Mouse (Mus musculus) liver, embryonic 14.5 days (tissue): ENCODE measurements around the gene Gstm6. TPM values are rescaled to one million over a fixed set of nuclear protein-coding genes. Genes with fewer than 3 reads are reported as not detected.

Experiments
- ATAC-seq: fragments of 200-750 bp; cut with Nextera tagmentation; 2 replicates; pipeline ENCODE4 v1.8.0; 2017; ENCODE audit warnings: moderate number of reproducible peaks, mild to moderate bottlenecking, moderate library complexity; ENCODE audit not compliant: insufficient read depth
- DNase-seq, 3 experiments: peaks; one replicate each; pipeline ENCODE4 v3.0.0-alpha.2; 2012 to 2013; ENCODE audit warnings: low read depth in 3 of 3, low spot score in 3 of 3
- H3K27ac ChIP-seq: fragments of 300-500 bp; sonication (generic); 2 replicates; pipeline ENCODE4 v1.5.1; 2014; ENCODE audit warnings: moderate library complexity, mild to moderate bottlenecking, control low read depth, inconsistent platforms
- H3K27me3 ChIP-seq: fragments of 300-500 bp; sonication (generic); 2 replicates; pipeline ENCODE4 v1.6.1; 2014; ENCODE audit warnings: mild to moderate bottlenecking, low read length, moderate library complexity; ENCODE audit not compliant: control insufficient read depth, insufficient read depth
- H3K36me3 ChIP-seq: fragments of 300-500 bp; sonication (generic); replicated peaks from 2 replicates; pipeline ENCODE4 v1.6.1; 2014; ENCODE audit warnings: low read depth; ENCODE audit not compliant: control insufficient read depth, insufficient read depth
- H3K4me1 ChIP-seq, 2 experiments: fragments of 200-500 bp in 1 of 2; fragments of 300-500 bp in 1 of 2; sonication (generic) in 1 of 2; replicated peaks; 2 replicates each; pipeline ENCODE4 v1.6.1; 2012 to 2014; ENCODE audit warnings: antibody characterized with exemption in 1 of 2, inconsistent platforms in 1 of 2, low read length in 1 of 2; ENCODE audit not compliant: control insufficient read depth in 2 of 2, insufficient read depth in 2 of 2
- H3K4me2 ChIP-seq: fragments of 300-500 bp; sonication (generic); 2 replicates; pipeline ENCODE4 v1.6.1; 2014; ENCODE audit warnings: low read depth, mild to moderate bottlenecking, control low read depth, moderate library complexity
- H3K4me3 ChIP-seq, 2 experiments: fragments of 200-500 bp in 1 of 2; fragments of 300-500 bp in 1 of 2; sonication (generic) in 1 of 2; 2 replicates each; pipeline ENCODE4 v1.5.1; 2012 to 2014; ENCODE audit warnings: low read depth in 2 of 2, low read length in 2 of 2, mild to moderate bottlenecking in 2 of 2, control low read depth in 1 of 2, inconsistent platforms in 1 of 2, moderate library complexity in 1 of 2; ENCODE audit not compliant: insufficient read depth in 1 of 2
- H3K9ac ChIP-seq: fragments of 300-500 bp; sonication (generic); replicated peaks from 2 replicates; pipeline ENCODE4 v1.6.1; 2014; ENCODE audit warnings: mild to moderate bottlenecking, control low read depth, moderate library complexity
- H3K9me3 ChIP-seq: fragments of 300-500 bp; sonication (generic); 2 replicates; pipeline ENCODE4 v1.6.1; 2016; ENCODE audit warnings: low read length, mixed read lengths; ENCODE audit not compliant: control insufficient read depth
- CTCF ChIP-seq: IDR thresholded peaks from 2 replicates; pipeline ENCODE4 v1.5.1; 2016; ENCODE audit warnings: antibody characterized with exemption, low read depth, control low read depth
- EP300 ChIP-seq: IDR thresholded peaks from 2 replicates; pipeline ENCODE4 v1.6.1; 2016; ENCODE audit warnings: antibody characterized with exemption, low read depth
- WGBS: fragments of 180-500 bp; shearing (Covaris S2); extraction: QIAGEN DNeasy Blood & Tissue Kit; methylation state at CpG from one replicate; pipeline ENCODE4 v1.1.7; 2014; ENCODE audit not compliant: insufficient replicate concordance; 5-methylcytosine and 5-hydroxymethylcytosine counted together
- polyA plus RNA-seq, 2 experiments: library from polyadenylated mRNA; depleted of rRNA in 1 of 2; stranded (reverse) in 1 of 2; unstranded in 1 of 2; fragments of >200 nt; fragmentation: Nextera tagmentation in 1 of 2; extraction: Ambion mirVana in 1 of 2; gene quantifications; 2 replicates each; pipeline versions ENCODE4 v1.2.1 to v1.2.3; 2012 to 2014

Gene Gstm6
- polyA plus RNA-seq, 2 experiments, result 6.2 to 12.8 TPM

DNA sequence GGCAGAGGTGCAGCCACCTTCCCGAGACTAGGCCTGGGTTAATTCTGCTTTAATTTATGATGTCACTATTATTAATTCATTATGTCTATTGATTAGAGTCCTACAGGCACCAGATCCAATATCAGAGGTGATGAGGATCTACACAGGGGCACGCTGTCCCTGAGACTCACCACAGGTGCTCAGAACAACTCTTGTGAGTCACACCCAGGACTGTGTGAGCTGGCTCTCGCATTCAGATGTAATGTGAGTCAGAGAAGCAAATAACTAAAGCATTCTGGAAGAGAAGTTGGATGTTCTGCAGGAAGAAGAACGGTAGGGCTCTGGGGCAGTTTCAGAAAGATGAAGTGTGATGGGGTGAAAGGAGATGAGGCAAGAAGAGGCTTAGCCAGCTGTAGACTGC, 14.3 kb downstream of the Gstm6 start:
- H3K36me3 ChIP-seq, result no peaks in the 10 kb centered on the region
- H3K27ac ChIP-seq, result no peak overlapping the region
- 0 out of 4 replicates have a peak, but pooled peaks cover 0 to 3% of the 10 kb centered on the region in 2 experiments for H3K4me1 ChIP-seq
- TF ChIP-seq EP300, result no peak
- no peak for TF ChIP-seq CTCF
- no peak overlapping the region for H3K4me2 ChIP-seq
- no peak overlapping the region for H3K9ac ChIP-seq
- 60% methylated on average over 4 of the region's 4 CpGs for WGBS
- no peak overlapping the region for H3K4me3 ChIP-seq
- DNase-seq, result no peak
- no peaks in the 10 kb centered on the region for H3K9me3 ChIP-seq
- no peak for ATAC-seq
- no peaks in the 10 kb centered on the region for H3K27me3 ChIP-seq

DNA sequence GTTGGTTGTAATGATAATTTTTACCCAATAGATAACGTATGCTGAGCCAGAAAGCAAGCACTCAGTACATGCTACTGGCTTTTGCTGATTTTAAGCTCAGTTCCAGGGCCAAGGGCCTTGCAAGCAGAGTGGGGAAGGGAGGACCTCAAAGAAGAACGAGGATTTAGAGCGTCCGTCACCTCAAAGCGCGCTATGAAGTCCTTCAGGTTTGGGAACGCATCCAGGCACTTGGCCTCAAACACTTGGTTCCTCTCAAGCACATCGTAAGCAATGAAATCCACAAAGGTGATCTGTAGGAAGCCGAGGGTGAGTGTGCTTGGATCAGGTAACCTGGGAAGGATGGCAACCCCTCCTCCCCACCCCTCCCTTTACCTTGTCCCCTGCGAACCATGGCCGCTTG, 14.9 kb downstream of the Gstm6 start:
- no peak for DNase-seq
- 68% methylated on average over 11 of the region's 11 CpGs for WGBS
- ATAC-seq, result no peak

DNA sequence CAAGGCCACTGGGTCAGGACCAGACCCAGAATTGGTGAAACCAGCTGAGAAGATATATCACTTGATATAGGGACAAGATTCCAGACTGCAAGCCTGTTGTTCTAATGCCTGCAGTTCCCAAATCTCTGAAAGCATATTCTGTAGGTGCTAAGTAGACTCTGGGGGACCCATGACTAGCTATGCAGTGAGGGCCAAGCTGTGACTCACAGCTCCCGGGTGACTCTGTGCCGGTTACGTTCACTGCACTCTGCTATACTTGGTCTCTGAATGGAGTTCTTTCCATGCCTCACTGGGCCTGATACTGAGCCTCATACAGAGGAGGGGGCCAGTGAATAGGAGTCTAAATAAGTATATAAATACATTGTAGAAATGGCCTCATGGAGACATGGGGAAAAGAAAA, 15.7 kb downstream of the Gstm6 start:
- no peak overlapping the region for H3K27ac ChIP-seq
- H3K4me1 ChIP-seq, result 0 out of 4 replicates have a peak, but pooled peaks cover 0 to 3% of the 10 kb centered on the region in 2 experiments
- WGBS, result 66% methylated on average over 3 of the region's 3 CpGs
- no peak overlapping the region for H3K4me3 ChIP-seq
- no peaks in the 10 kb centered on the region for H3K27me3 ChIP-seq
- no peaks in the 10 kb centered on the region for H3K9me3 ChIP-seq
- H3K9ac ChIP-seq, result no peak overlapping the region
- no peak overlapping the region for H3K4me2 ChIP-seq
- no peak for DNase-seq
- no peak for TF ChIP-seq CTCF
- TF ChIP-seq EP300, result no peak
- H3K36me3 ChIP-seq, result no peaks in the 10 kb centered on the region
- ATAC-seq, result no peak

More for the DNA sequence above, 14.9 kb downstream of the Gstm6 start:
- Histone ChIP-seq H3K9me3 (no peaks in the 10 kb centered on the region), H3K36me3 (no peaks in the 10 kb centered on the region), H3K9ac (no peak overlapping the region), H3K27ac (no peak overlapping the region), H3K4me1 (0 out of 4 replicates have a peak, but pooled peaks cover 0 to 3% of the 10 kb centered on the region in 2 experiments), H3K27me3 (no peaks in the 10 kb centered on the region), H3K4me3 (no peak overlapping the region), H3K4me2 (no peak overlapping the region)
- TF ChIP-seq CTCF, result no peak
- TF ChIP-seq EP300, result no peak

DNA sequence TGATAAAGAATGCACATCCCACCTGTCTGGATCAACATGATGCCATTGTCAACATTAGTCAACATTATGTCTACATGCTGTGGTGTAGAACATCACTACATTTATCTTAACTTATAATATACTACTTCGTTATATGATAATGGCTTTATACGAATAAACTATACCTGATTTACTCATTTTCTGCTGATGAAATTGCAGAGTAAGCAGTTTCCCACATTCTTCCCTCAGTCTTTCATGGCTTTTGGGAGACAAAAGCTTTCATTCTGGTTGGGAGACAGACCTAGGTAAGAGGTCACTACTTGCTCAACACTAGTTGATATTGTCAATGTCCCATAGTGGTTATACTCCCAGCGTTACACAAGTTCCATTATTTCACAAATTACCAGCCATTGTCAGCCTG, 18.2 kb downstream of the Gstm6 start:
- H3K27ac ChIP-seq, result no peak overlapping the region
- no peak for ATAC-seq
- no peak overlapping the region for H3K4me2 ChIP-seq
- H3K4me3 ChIP-seq, result no peak overlapping the region
- TF ChIP-seq CTCF (no peak), EP300 (no peak)
- H3K9me3 ChIP-seq, result no peaks in the 10 kb centered on the region
- no peak overlapping the region for H3K9ac ChIP-seq
- H3K36me3 ChIP-seq, result no peaks in the 10 kb centered on the region
- H3K27me3 ChIP-seq, result no peaks in the 10 kb centered on the region
- WGBS, result 63% methylated on average over 3 of the region's 3 CpGs
- no peak for DNase-seq
- no peaks in the 10 kb centered on the region for H3K4me1 ChIP-seq

DNA sequence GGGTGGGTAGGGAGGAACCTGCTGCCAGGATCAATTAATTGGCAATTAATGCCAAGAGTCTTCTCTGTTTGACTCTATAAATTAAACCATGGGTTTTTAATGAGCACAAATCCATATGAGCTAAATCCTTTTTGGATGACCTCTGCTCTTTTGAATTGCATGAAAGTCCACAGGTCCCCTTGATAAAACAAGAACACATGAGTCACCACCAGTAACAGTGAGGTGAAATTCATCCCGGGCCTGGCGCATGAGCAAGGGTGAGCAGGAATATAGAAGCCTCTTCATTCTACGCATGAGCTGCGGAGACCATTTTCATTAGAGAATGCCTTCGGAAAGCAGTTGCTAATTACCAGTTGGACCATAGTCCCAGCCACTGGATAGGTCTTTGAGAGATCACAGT, 23.2 kb downstream of the Gstm6 start:
- Histone ChIP-seq H3K4me3 (no peak overlapping the region), H3K4me1 (no peaks in the 10 kb centered on the region), H3K27me3 (no peaks in the 10 kb centered on the region), H3K4me2 (no peak overlapping the region), H3K9me3 (no peaks in the 10 kb centered on the region), H3K27ac (no peak overlapping the region), H3K36me3 (no peaks in the 10 kb centered on the region), H3K9ac (no peak overlapping the region)
- ATAC-seq (no peak), DNase-seq (no peak)
- 68% methylated on average over 5 of the region's 5 CpGs for WGBS
- no peak for TF ChIP-seq CTCF
- TF ChIP-seq EP300, result no peak
